Mouse (Mus musculus) adrenal gland, postnatal 36 days (tissue): ENCODE data around the gene Adal. TPM values are rescaled to one million over a fixed set of nuclear protein-coding genes. Genes with fewer than 3 reads are reported as not detected.
"Not testable (repeated sequence)": the region's sequence is repeated elsewhere in the genome, so short reads cannot be mapped to it uniquely, and the experiment has no call there.

Experiments used
- DNase-seq, 2 experiments: peaks; one replicate each; pipeline ENCODE4 v3.0.0; 2021; ENCODE audit warnings: mixed read lengths in 1 of 2
- long read RNA-seq, 2 experiments: library from polyadenylated mRNA; stranded (forward); transcript quantifications; one replicate each; pipeline ENCODE4 v2.0.0; 2021; ENCODE audit warnings: borderline sequencing depth in 2 of 2
- total RNA-seq, 2 experiments: library from RNA; stranded (reverse); gene quantifications; 2 replicates each; pipeline ENCODE4 v1.2.3; 2021

Adal gene
- total RNA-seq = 10 to 100 TPM; 19.4 to 21.4 TPM
- long read RNA-seq, experiment 1, partial matches to known transcripts = 2 of 18 reads
- long read RNA-seq, experiment 1, other reads (novel, unspliced or antisense) = 13 of 18 reads
- long read RNA-seq, experiment 2, partial matches to known transcripts = 0 of 2 reads
- long read RNA-seq, experiment 2, other reads (novel, unspliced or antisense) = 1 of 2 reads

GRCm38 (mm10) chr2:121140018-121140882, at the start of gene Adal, which contains the start of gene Lcmt2:
Gene Adal, plus strand, starts transcription at chr2:121140428.
Gene Lcmt2, minus strand, starts transcription at chr2:121140653.
- DNase-seq = peak; percentile 92 to 93

- peak; percentile 60 to 77 for DNase-seq
These were observed 38.2 kb upstream of the Adal start for GRCm38 (mm10) chr2:121102051-121102450.

- no peak for DNase-seq
These were observed 34.3 kb upstream of the Adal start for GRCm38 (mm10) chr2:121105940-121106339.

GRCm38 (mm10) chr2:121109695-121110094, 30.5 kb upstream of the Adal start, which contains the start of gene Tgm7:
Gene Tgm7, minus strand, starts transcription at chr2:121109795.
- no peak for DNase-seq

- no peak for DNase-seq
These were observed 24.8 kb upstream of the Adal start for GRCm38 (mm10) chr2:121115418-121115817.

- no peak for DNase-seq
These were observed 21.0 kb upstream of the Adal start for GRCm38 (mm10) chr2:121119260-121119659.

GRCm38 (mm10) chr2:121126302-121126701, 13.9 kb upstream of the Adal start:
- not testable (repeated sequence) for DNase-seq

GRCm38 (mm10) chr2:121127536-121127935, 12.7 kb upstream of the Adal start:
- no peak for DNase-seq

GRCm38 (mm10) chr2:121128865-121129620, 11.2 kb upstream of the Adal start:
- peak; percentile 13 to 39 for DNase-seq

- no peak for DNase-seq
These were observed 7.4 kb upstream of the Adal start for GRCm38 (mm10) chr2:121132822-121133221.

- DNase-seq = no peak
These were observed 2.9 kb upstream of the Adal start for GRCm38 (mm10) chr2:121137371-121137770.

GRCm38 (mm10) chr2:121139266-121140017, 786 bp upstream of the Adal start:
- peak; percentile 36 to 59 for DNase-seq

- no peak for DNase-seq
These were observed 1.2 kb downstream of the Adal start for GRCm38 (mm10) chr2:121141216-121142035.

GRCm38 (mm10) chr2:121142415-121142814, 2.2 kb downstream of the Adal start:
- DNase-seq = no peak

- DNase-seq = no peak
These were observed 9.5 kb downstream of the Adal start for GRCm38 (mm10) chr2:121149679-121150078.

GRCm38 (mm10) chr2:121153100-121153499, 12.9 kb downstream of the Adal start:
- DNase-seq = no peak

GRCm38 (mm10) chr2:121169173-121169572, 28.9 kb downstream of the Adal start:
- no peak for DNase-seq

- peak; percentile 50 to 66 for DNase-seq
These were observed 29.7 kb downstream of the Adal start for GRCm38 (mm10) chr2:121169902-121170301.

GRCm38 (mm10) chr2:121170481-121170971, 30.3 kb downstream of the Adal start, which contains the start of gene Tubgcp4:
Gene Tubgcp4, plus strand, starts transcription at chr2:121170654.
- DNase-seq = peak; percentile 63 to 64

GRCm38 (mm10) chr2:121170980-121171742, 30.9 kb downstream of the Adal start, which contains the start of gene Zscan29:
Gene Zscan29, minus strand, starts transcription at chr2:121171125.
- peak; percentile 94 to 96 for DNase-seq
